Mouse (Mus musculus) liver, embryonic 14 days (tissue): ENCODE results near the gene Abl2. TPM values are rescaled to one million over a fixed set of nuclear protein-coding genes. Genes with fewer than 3 reads are reported as not detected.

ENCODE experiments used
- polyA plus RNA-seq: library from polyadenylated mRNA; depleted of rRNA; stranded (reverse); fragments of >200 nt; gene quantifications from 2 replicates; pipeline ENCODE4 v1.2.3, GENCODE M21; 2012; rRNA removed

The Abl2 gene
- polyA plus RNA-seq = 1.8 and 2.0 TPM in 2 replicates

GRCm38 (mm10) chr1:156558024-156558930 lies at the start of gene Abl2:
Abl2 (plus strand) TSS chr1:156558786.

GRCm38 (mm10) chr1:156523842-156524241 lies 34.7 kb upstream of the Abl2 start, which contains the start of gene Gm10031:
Gm10031 (plus strand) TSS chr1:156524012.

DNA sequence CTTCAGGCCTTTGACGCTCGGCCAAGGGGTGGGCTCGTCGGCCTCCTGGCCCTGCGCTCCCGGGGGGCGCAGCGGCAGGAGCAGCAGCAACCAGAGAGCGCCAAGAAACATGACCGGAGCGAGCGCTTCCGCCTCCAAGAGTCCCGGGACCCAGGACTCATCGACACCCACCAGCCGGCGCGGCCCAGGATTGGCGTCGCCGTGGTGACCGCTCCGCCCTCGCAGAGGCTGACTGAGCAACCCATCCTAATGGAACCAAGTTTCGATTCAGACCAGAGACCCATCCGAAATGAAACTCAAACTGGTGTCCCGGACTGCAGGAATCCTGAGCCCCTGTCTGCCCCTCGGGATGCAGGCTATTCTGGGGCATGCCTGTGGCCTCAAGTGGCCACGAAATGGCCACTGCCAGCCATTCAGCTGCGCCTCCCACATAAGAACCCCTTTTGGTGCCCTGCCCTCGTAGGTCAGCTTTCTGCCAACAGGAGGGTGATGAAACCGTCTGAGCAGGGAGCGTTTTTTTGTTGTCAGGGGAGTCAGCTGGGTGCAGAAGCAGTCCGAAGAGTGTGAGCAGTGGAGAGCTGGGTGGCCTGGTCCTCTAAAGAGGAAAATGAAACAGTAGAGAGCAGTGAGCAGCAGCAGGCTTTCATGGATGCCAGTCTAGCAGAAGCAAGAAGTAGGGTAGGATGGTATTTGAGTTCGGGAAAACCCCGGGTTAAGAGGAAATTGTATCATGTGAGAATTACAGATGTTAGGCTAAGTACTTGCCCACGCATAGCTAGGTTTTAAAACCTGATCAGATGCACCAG lies 115.8 kb downstream of the Abl2 start, which contains the start of gene Tor3a:
TSS of gene Tor3a (minus strand) at position 162 of the 806 bp plus-strand sequence.

Other genes starting within 250 kb of the Abl2 start
- gene Nphs2, start 248.1 kb upstream of the Abl2 start, polyA plus RNA-seq = 0.01 and 0.02 TPM in 2 replicates
- 162 and 202 TPM in 2 replicates for gene Gm2000, start 192.7 kb upstream of the Abl2 start, polyA plus RNA-seq
- gene Axdnd1, start 137.6 kb upstream of the Abl2 start, polyA plus RNA-seq = 0.02 and 0.06 TPM in 2 replicates
- gene Soat1, start 84.5 kb upstream of the Abl2 start, polyA plus RNA-seq = 6.7 and 8.9 TPM in 2 replicates
- gene Gm10031, start 34.8 kb upstream of the Abl2 start, polyA plus RNA-seq = 1.8 and 2.8 TPM in 2 replicates
- 1.9 and 3.0 TPM in 2 replicates for gene Tor3a, start 115.6 kb downstream of the Abl2 start, polyA plus RNA-seq
- 7.3 and 8.5 TPM in 2 replicates for gene Fam20b, start 160.3 kb downstream of the Abl2 start, polyA plus RNA-seq